Mouse (Mus musculus) intestine, embryonic 16.5 days (tissue): ENCODE results near the gene Prkn. TPM values are rescaled to one million over a fixed set of nuclear protein-coding genes. Genes with fewer than 3 reads are reported as not detected.

Experiments
- ATAC-seq: fragments of 200-750 bp; cut with Nextera tagmentation; 2 replicates; pipeline ENCODE4 v1.8.0; 2017; ENCODE audit warnings: moderate TSS enrichment, moderate library complexity
- H3K27ac ChIP-seq: fragments of 300-500 bp; sonication (generic); 2 replicates; pipeline ENCODE4 v1.5.1; 2014; ENCODE audit warnings: mild to moderate bottlenecking, low read length
- H3K27me3 ChIP-seq: fragments of 300-500 bp; sonication (generic); replicated peaks from 2 replicates; pipeline ENCODE4 v1.6.1; 2014; ENCODE audit warnings: low read length, control low read depth, mixed read lengths; ENCODE audit not compliant: control insufficient read depth, insufficient read depth
- H3K36me3 ChIP-seq: fragments of 300-500 bp; sonication (generic); 2 replicates; pipeline ENCODE4 v1.6.1; 2014; ENCODE audit warnings: low read length, control low read depth; ENCODE audit not compliant: control insufficient read depth, insufficient read depth
- H3K4me1 ChIP-seq: fragments of 300-500 bp; sonication (generic); 2 replicates; pipeline ENCODE4 v1.6.1; 2014; ENCODE audit warnings: low read length, control low read depth, mixed read lengths; ENCODE audit not compliant: control insufficient read depth, insufficient read depth
- H3K4me2 ChIP-seq: fragments of 300-500 bp; sonication (generic); 2 replicates; pipeline ENCODE4 v1.6.1; 2014; ENCODE audit warnings: low read depth, low read length, control low read depth
- H3K4me3 ChIP-seq: fragments of 300-500 bp; sonication (generic); 2 replicates; pipeline ENCODE4 v1.5.1; 2014; ENCODE audit warnings: mild to moderate bottlenecking, low read length
- H3K9ac ChIP-seq: fragments of 300-500 bp; sonication (generic); 2 replicates; pipeline ENCODE4 v1.6.1; 2014; ENCODE audit warnings: low read depth, low read length
- H3K9me3 ChIP-seq: fragments of 300-500 bp; sonication (generic); 2 replicates; pipeline ENCODE4 v1.6.1; 2016; ENCODE audit warnings: low read length, control low read depth; ENCODE audit not compliant: control insufficient read depth
- WGBS: fragments of 180-500 bp; shearing (Covaris S2); extraction: QIAGEN DNeasy Blood & Tissue Kit; methylation state at CpG from one replicate; pipeline ENCODE4 v1.1.7; 2014; 5-methylcytosine and 5-hydroxymethylcytosine counted together
- polyA plus RNA-seq: library from polyadenylated mRNA; unstranded; fragments of >200 nt; fragmentation: Nextera tagmentation; extraction: Ambion mirVana; gene quantifications from 2 replicates; pipeline ENCODE4 v1.2.1, GENCODE M21; 2015

The Prkn gene
- polyA plus RNA-seq, 1 experiment from 2014 or later, result 1.3 TPM

GRCm38 (mm10) chr17:12050261-12050660 is 1210.1 kb downstream of the Prkn start:
- Histone ChIP-seq H3K9ac (no peak overlapping the region), H3K9me3 (no peaks in the 10 kb centered on the region), H3K27me3 (no peaks in the 10 kb centered on the region), H3K4me3 (no peak overlapping the region), H3K36me3 (no peaks in the 10 kb centered on the region), H3K27ac (no peak overlapping the region), H3K4me2 (no peak overlapping the region), H3K4me1 (0 out of 2 replicates have a peak, but pooled peaks cover 3% of the 10 kb centered on the region)
- 79% methylated on average over 5 of the region's 5 CpGs for WGBS
- ATAC-seq, result no peak

- H3K36me3 ChIP-seq, result no peaks in the 10 kb centered on the region
- H3K4me3 ChIP-seq, result no peak overlapping the region
- H3K27ac ChIP-seq, result no peak overlapping the region
- no peaks in the 10 kb centered on the region for H3K9me3 ChIP-seq
- no peak overlapping the region for H3K4me2 ChIP-seq
- no peak overlapping the region for H3K9ac ChIP-seq
- ATAC-seq, result no peak
- H3K4me1 ChIP-seq, result no peaks in the 10 kb centered on the region
- no peaks in the 10 kb centered on the region for H3K27me3 ChIP-seq
- WGBS, result 84% methylated on average over 3 of the region's 3 CpGs
Measured at GRCm38 (mm10) chr17:12051031-12051430, 1210.8 kb downstream of the Prkn start.

GRCm38 (mm10) chr17:12052651-12053050 is 1212.5 kb downstream of the Prkn start:
- ATAC-seq, result no peak
- no peaks in the 10 kb centered on the region for H3K4me1 ChIP-seq
- H3K27ac ChIP-seq, result no peak overlapping the region
- H3K27me3 ChIP-seq, result no peaks in the 10 kb centered on the region
- H3K4me3 ChIP-seq, result no peak overlapping the region
- H3K4me2 ChIP-seq, result no peak overlapping the region
- no peaks in the 10 kb centered on the region for H3K9me3 ChIP-seq
- WGBS, result 87% methylated on average over 12 of the region's 12 CpGs
- no peak overlapping the region for H3K9ac ChIP-seq
- no peaks in the 10 kb centered on the region for H3K36me3 ChIP-seq

GRCm38 (mm10) chr17:12059041-12059440 is 1218.9 kb downstream of the Prkn start:
- no peak overlapping the region for H3K4me3 ChIP-seq
- WGBS, result 78% methylated on average over 6 of the region's 6 CpGs
- ATAC-seq, result no peak

GRCm38 (mm10) chr17:12061381-12061780 is 1221.2 kb downstream of the Prkn start:
- H3K36me3 ChIP-seq, result no peaks in the 10 kb centered on the region
- no peaks in the 10 kb centered on the region for H3K27me3 ChIP-seq
- ATAC-seq, result no peak
- no peak overlapping the region for H3K4me2 ChIP-seq
- no peaks in the 10 kb centered on the region for H3K9me3 ChIP-seq
- H3K9ac ChIP-seq, result no peak overlapping the region
- whole genome bisulfite sequencing, result 85% methylated on average over 10 of the region's 10 CpGs
- no peak overlapping the region for H3K27ac ChIP-seq
- no peak overlapping the region for H3K4me3 ChIP-seq
- no peaks in the 10 kb centered on the region for H3K4me1 ChIP-seq

More at GRCm38 (mm10) chr17:12059041-12059440, 1218.9 kb downstream of the Prkn start:
- Histone ChIP-seq H3K4me1 (no peaks in the 10 kb centered on the region), H3K27me3 (no peaks in the 10 kb centered on the region), H3K4me2 (no peak overlapping the region), H3K9me3 (no peaks in the 10 kb centered on the region), H3K27ac (no peak overlapping the region), H3K9ac (no peak overlapping the region), H3K36me3 (no peaks in the 10 kb centered on the region)

GRCm38 (mm10) chr17:12062861-12063260 is 1222.7 kb downstream of the Prkn start:
- H3K27me3 ChIP-seq, result no peaks in the 10 kb centered on the region

GRCm38 (mm10) chr17:12063533-12063932 is 1223.3 kb downstream of the Prkn start:
- no peak overlapping the region for H3K4me2 ChIP-seq
- no peak overlapping the region for H3K9ac ChIP-seq
- H3K36me3 ChIP-seq, result no peaks in the 10 kb centered on the region
- WGBS, result 96% methylated on average over 7 of the region's 7 CpGs
- no peak overlapping the region for H3K27ac ChIP-seq
- no peaks in the 10 kb centered on the region for H3K9me3 ChIP-seq
- no peaks in the 10 kb centered on the region for H3K27me3 ChIP-seq
- H3K4me1 ChIP-seq, result no peaks in the 10 kb centered on the region
- ATAC-seq, result no peak
- no peak overlapping the region for H3K4me3 ChIP-seq

More at GRCm38 (mm10) chr17:12062861-12063260, 1222.7 kb downstream of the Prkn start:
- Histone ChIP-seq H3K9ac (no peak overlapping the region), H3K4me3 (no peak overlapping the region), H3K4me1 (no peaks in the 10 kb centered on the region), H3K4me2 (no peak overlapping the region), H3K27ac (no peak overlapping the region), H3K36me3 (no peaks in the 10 kb centered on the region), H3K9me3 (no peaks in the 10 kb centered on the region)
- WGBS, result 76% methylated on average over 3 of the region's 3 CpGs
- ATAC-seq, result no peak

- Histone ChIP-seq H3K9ac (no peak overlapping the region), H3K4me3 (no peak overlapping the region), H3K36me3 (no peaks in the 10 kb centered on the region), H3K27me3 (no peaks in the 10 kb centered on the region), H3K4me2 (no peak overlapping the region), H3K9me3 (no peaks in the 10 kb centered on the region), H3K4me1 (no peaks in the 10 kb centered on the region), H3K27ac (no peak overlapping the region)
- ATAC-seq, result no peak
- WGBS, result 82% methylated on average over 10 of the region's 10 CpGs
Measured at GRCm38 (mm10) chr17:12066054-12066453, 1225.9 kb downstream of the Prkn start.

- H3K27me3 ChIP-seq, result no peaks in the 10 kb centered on the region
- no peak overlapping the region for H3K9ac ChIP-seq
- no peak overlapping the region for H3K27ac ChIP-seq
- no peak overlapping the region for H3K4me2 ChIP-seq
- 78% methylated on average over 2 of the region's 2 CpGs for WGBS
- no peaks in the 10 kb centered on the region for H3K9me3 ChIP-seq
- H3K4me1 ChIP-seq, result no peaks in the 10 kb centered on the region
- ATAC-seq, result no peak
- H3K4me3 ChIP-seq, result no peak overlapping the region
- no peaks in the 10 kb centered on the region for H3K36me3 ChIP-seq
Measured at GRCm38 (mm10) chr17:12076816-12077215, 1236.6 kb downstream of the Prkn start.
